Mouse (Mus musculus) C2C12 (cell line): Measurements from ENCODE around the gene Dnajb13. TPM values are rescaled to one million over a fixed set of nuclear protein-coding genes. Genes with fewer than 3 reads are reported as not detected.

Experiments
- H3K27me3 ChIP-seq: one replicate; pipeline ENCODE4 v1.6.1; 2011; ENCODE audit not compliant: control insufficient read depth, insufficient read depth, insufficient read length
- H3K36me3 ChIP-seq: one replicate; pipeline ENCODE4 v1.6.1; 2011; ENCODE audit not compliant: control insufficient read depth, insufficient read depth
- H3K4me3 ChIP-seq: one replicate; pipeline ENCODE4 v1.5.1; 2011; ENCODE audit warnings: mild to moderate bottlenecking, control low read depth; ENCODE audit not compliant: poor library complexity, insufficient read depth, severe bottlenecking
- H3K79me2 ChIP-seq: one replicate; pipeline ENCODE4 v1.6.1; 2011; ENCODE audit not compliant: control insufficient read depth, insufficient read depth
- H3K79me3 ChIP-seq: one replicate; pipeline ENCODE4 v1.6.1; 2011; ENCODE audit warnings: low read depth, control low read depth
- H3ac ChIP-seq: one replicate; pipeline ENCODE3; 2011; ENCODE audit warnings: low read depth; ENCODE audit not compliant: control insufficient read depth, insufficient read length
- CEBPB ChIP-seq: IDR thresholded peaks from one replicate; pipeline ENCODE4 v1.6.1; 2011; ENCODE audit warnings: low read depth, mild to moderate bottlenecking, control low read depth, moderate library complexity
- CTCF ChIP-seq: IDR thresholded peaks from one replicate; pipeline ENCODE4 v1.5.1; 2011; ENCODE audit not compliant: control insufficient read depth, insufficient read depth, insufficient read length
- FOSL1 ChIP-seq: IDR thresholded peaks from one replicate; pipeline ENCODE4 v1.8.0; 2011; ENCODE audit warnings: mild to moderate bottlenecking, low read length; ENCODE audit not compliant: poor library complexity, insufficient read depth, severe bottlenecking
- MAX ChIP-seq: IDR thresholded peaks from one replicate; pipeline ENCODE4 v1.6.1; 2011; ENCODE audit warnings: mild to moderate bottlenecking, control low read depth
- MYOD1 ChIP-seq: IDR thresholded peaks from one replicate; pipeline ENCODE4 v1.6.1; 2011; ENCODE audit warnings: low read depth; ENCODE audit not compliant: control insufficient read depth, insufficient read length
- MYOG ChIP-seq: IDR thresholded peaks from one replicate; pipeline ENCODE4 v1.6.1; 2011; ENCODE audit not compliant: control insufficient read depth, insufficient read length; ENCODE audit errors: extremely low read depth
- USF1 ChIP-seq: IDR thresholded peaks from one replicate; pipeline ENCODE4 v1.6.1; 2011; ENCODE audit warnings: low read depth, mild to moderate bottlenecking, control low read depth, moderate library complexity
- polyA plus RNA-seq: library from polyadenylated mRNA; unstranded; fragments of >200 nt; fragmentation: generic; extraction: Trizol; gene quantifications from one replicate; pipeline ENCODE4 v1.2.1, GENCODE M21; 2012; ENCODE audit warnings: missing spikeins

Gene Dnajb13
- polyA plus RNA-seq, 1 experiment, result 0.07 TPM

DNA sequence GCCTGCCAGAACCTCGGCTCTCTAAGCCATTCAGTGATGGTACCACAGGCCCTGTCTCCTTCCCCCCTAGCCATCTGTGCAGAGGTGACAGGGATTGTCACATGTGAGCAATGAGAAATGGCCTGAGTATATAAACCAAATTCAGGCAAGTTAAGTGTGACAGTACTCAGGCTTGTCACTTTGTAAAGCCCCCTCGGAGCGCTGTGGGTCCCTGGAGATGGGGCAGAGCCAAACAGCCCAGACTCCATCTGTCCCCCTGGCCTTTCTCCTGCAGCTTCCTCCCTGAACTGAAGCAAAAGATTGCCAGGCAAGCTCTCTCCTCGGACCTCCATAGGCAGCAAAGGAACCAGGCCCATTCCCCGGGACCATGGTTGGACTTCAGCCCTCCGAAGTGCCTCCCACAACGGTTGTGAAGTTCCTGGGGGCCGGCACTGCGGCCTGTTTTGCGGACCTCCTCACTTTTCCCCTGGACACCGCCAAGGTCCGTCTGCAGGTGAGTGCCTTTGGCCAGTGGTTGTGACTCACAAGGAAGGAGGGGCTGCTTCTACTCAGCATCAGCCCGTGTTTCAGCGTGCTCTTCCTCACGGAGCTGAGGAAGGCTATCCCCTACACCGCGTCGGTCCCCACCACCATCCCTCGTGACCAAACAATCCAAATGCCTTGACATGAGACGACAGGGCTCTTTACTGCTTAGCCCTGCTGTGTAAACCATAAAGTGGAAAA, 35.5 kb downstream of the Dnajb13 start:
- Histone ChIP-seq H3K79me2 (no peaks in the 10 kb centered on the region), H3K36me3 (no peaks in the 10 kb centered on the region), H3K27me3 (no peaks in the 10 kb centered on the region), H3K79me3 (no peaks in the 10 kb centered on the region), H3K4me3 (no peak overlapping the region), H3ac (no peak overlapping the region)
- TF ChIP-seq CTCF, result no peak
- TF ChIP-seq MAX, result no peak
- TF ChIP-seq USF1, result no peak
- TF ChIP-seq CEBPB, result no peak
- no peak for TF ChIP-seq FOSL1
- no peak for TF ChIP-seq MYOD1
- no peak for TF ChIP-seq MYOG

DNA sequence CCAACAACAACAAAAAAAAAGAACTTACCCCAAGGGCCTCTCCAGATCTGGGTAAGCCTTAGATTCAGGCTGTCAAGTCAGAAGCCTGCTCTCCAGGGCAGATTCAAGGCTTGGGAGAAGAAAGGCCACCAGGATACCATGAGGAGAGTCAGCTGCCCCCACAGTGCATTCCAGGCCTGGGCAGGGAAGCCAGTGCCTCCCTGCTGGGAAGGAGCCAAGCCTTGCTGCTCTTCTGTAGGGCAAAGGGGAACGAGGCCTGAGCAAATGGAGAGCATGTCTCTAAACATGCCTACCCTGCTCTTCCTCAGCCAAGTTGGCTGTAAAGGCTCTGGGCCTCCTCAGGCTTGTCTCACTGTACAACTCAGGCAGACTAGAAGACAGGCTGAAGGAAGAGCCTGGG, 40.1 kb downstream of the Dnajb13 start:
- no peaks in the 10 kb centered on the region for H3K36me3 ChIP-seq
- TF ChIP-seq FOSL1, result no peak
- TF ChIP-seq USF1, result no peak
- no peak for TF ChIP-seq CEBPB

GRCm38 (mm10) chr7:100473846-100474454, 40.8 kb downstream of the Dnajb13 start:
- Histone ChIP-seq H3K36me3 (no peaks in the 10 kb centered on the region), H3ac (no peak overlapping the region), H3K79me2 (no peaks in the 10 kb centered on the region), H3K79me3 (no peaks in the 10 kb centered on the region), H3K4me3 (no peak overlapping the region), H3K27me3 (no peaks in the 10 kb centered on the region)
- TF ChIP-seq MYOG (no peak), FOSL1 (no peak), CEBPB (no peak), MAX (no peak), USF1 (no peak), MYOD1 (no peak), CTCF (no peak)

More for the DNA sequence above, 40.1 kb downstream of the Dnajb13 start:
- Histone ChIP-seq H3K79me2 (no peaks in the 10 kb centered on the region), H3K27me3 (no peaks in the 10 kb centered on the region), H3K79me3 (no peaks in the 10 kb centered on the region), H3ac (no peak overlapping the region), H3K4me3 (no peak overlapping the region)

DNA sequence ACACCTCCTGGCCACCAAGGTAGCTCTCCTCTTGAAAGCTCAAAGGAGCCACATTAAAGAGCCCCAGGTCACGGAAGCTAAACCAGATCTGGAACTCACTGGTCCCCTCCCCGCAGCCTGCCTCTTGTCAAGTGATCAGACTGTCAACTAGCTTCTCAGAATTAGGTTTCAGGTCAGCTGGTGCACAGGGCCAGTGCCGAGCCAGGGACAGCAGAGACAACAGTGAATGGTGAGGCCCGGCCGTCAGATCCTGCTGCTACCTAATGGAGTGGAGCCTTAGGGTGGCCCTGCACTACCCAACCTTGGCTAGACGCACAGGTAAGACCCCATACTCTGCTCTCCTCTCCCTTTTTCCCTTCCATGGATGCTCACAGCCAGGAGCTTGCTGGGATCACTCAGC, 42.0 kb downstream of the Dnajb13 start, which contains the start of gene Ucp3:
TSS of gene Ucp3 (plus strand) at position 214 of the 400 bp plus-strand sequence.
- Histone ChIP-seq H3K79me2 (no peaks in the 10 kb centered on the region), H3K36me3 (no peaks in the 10 kb centered on the region), H3K79me3 (no peaks in the 10 kb centered on the region), H3K27me3 (no peaks in the 10 kb centered on the region), H3K4me3 (no peak within 1 kb of the TSS), H3ac (no peak within 1 kb of the TSS)
- no peak for TF ChIP-seq FOSL1
- no peak for TF ChIP-seq MAX
- no peak for TF ChIP-seq CEBPB
- TF ChIP-seq CTCF, result no peak
- no peak for TF ChIP-seq MYOD1
- no peak for TF ChIP-seq MYOG
- TF ChIP-seq USF1, result no peak

- Histone ChIP-seq H3K27me3 (no peaks in the 10 kb centered on the region), H3K79me2 (no peaks in the 10 kb centered on the region), H3K36me3 (no peaks in the 10 kb centered on the region), H3ac (no peak overlapping the region), H3K4me3 (no peak overlapping the region), H3K79me3 (no peaks in the 10 kb centered on the region)
- TF ChIP-seq CTCF, result no peak
- no peak for TF ChIP-seq FOSL1
- TF ChIP-seq USF1, result no peak
- no peak for TF ChIP-seq CEBPB
- TF ChIP-seq MAX, result no peak
- TF ChIP-seq MYOD1, result no peak
- no peak for TF ChIP-seq MYOG
These were observed 43.4 kb downstream of the Dnajb13 start for GRCm38 (mm10) chr7:100471407-100471797.
